Mouse (Mus musculus) lung, postnatal 14 days (tissue): Measurements from ENCODE around the gene Lrmda.

Experiments
- DNase-seq: peaks from one replicate; pipeline ENCODE4 v3.0.0; 2021

The Lrmda gene

DNA sequence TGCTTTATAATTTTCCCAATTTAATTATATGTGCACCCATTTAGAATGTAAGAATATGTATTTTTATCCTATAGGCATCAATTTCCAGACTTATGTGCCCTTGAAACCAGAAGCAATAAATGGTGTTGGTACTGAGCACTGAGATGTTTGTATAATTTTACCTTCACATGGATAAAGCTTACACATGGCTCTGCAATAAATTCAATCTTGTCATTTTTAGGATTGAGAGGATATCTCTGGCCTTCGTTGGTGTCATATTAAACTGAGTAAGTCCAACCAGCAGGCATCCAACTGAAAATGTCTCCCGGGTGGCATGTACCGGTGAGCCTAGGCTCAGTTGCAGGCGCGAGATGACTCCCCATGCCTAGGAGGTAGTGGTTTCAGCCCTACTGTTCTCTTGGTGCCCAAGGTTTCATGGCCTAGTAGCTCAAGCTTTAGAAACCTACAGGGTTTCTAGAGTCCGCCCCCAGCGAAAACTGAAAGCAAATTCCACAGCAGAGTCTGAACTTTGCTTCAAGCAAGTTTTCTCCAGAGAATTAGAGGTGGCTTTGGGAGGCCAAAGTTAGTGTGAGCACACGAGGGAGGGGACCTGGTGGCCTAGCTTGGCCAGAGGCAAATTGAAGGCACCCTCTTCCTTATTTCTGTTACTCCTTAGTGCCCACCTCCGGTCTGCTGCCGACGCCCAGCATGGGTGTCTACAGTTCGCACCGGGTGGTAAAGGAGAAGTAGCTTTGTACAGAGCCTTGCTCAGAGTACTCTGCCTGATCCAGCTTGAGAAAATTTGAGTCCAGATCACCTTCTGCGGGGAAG, 26.1 kb upstream of the Lrmda start:
- peak; percentile 52 for DNase-seq

DNA sequence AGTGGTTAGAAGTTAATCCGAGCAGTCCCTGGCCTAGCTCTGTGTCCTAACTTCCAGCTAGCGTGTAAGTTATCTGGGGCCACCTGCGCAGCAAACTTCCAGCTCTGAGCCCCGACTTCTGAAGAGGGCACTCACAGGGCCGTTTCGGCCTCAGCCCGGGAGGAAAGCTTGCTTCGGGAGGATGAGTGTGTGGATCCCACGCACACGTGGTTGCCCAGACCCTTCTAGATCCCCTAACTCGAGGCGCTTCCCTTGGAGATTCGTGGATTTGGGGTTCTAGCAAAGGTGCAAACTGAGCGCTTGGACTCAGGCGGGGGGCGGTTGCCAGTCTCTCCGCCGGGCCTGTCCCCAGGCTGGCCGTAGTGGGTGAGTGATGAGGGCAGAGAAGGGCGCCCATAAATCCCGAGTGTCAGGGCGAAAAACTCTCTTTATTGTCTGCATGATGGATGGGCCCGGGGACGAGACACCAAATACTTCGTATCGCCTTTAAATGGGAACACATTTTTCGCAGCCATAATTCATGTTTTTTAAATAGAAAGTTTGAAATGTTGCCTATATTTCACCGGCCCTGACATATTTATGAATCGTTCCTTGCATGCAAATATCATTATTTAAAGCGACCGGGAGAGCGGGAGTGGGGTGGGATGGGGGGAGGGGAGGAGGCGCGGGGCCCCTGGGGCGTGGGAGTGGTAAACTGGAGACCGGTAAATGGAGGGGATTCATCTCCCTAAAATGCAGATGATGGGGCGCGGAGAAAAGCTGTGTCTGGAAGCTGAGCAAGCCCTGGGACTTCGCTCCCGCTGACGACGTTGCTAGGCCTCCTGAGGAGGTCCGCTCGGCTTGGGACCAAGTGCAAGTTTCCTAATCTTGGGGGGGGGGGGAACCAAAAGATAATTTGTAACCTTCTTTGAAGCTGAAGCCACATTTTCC, 25.2 kb upstream of the Lrmda start:
- no peak for DNase-seq

DNA sequence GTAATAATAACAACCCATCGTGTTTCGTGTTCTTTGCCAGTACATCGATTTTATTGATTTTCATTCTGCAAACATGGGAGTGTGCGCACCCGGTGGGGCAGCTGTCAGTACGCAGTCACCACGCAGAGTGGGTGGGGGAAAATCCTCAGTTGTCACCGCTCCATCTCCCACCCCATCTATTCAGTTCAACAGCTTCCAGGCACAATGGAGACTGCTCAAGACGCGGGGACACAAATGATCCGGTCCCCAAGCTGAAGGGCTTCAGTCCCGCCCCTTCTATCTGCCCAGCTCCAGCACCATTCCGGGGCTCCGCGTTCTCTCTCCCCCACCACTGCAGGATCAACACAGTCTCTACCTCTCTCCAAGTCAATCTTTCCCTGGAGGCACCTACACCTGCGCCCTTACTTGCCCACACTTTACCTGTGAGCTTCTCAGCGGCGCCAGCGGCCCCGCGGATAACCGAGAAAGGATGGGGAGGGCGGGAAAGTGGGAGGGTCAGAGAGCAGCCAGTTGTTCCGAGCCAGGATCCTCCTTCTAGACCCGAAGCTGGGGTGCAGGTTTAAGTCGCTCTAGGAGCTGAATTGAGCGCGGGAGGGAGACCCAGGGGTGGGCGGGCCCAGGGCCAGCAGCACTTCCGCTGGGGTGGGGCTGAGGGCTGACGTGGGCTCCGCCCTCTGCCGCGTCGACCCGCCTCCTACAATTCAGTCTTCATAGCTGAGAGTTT, 24.3 kb upstream of the Lrmda start:
- DNase-seq = peak; percentile 86

DNA sequence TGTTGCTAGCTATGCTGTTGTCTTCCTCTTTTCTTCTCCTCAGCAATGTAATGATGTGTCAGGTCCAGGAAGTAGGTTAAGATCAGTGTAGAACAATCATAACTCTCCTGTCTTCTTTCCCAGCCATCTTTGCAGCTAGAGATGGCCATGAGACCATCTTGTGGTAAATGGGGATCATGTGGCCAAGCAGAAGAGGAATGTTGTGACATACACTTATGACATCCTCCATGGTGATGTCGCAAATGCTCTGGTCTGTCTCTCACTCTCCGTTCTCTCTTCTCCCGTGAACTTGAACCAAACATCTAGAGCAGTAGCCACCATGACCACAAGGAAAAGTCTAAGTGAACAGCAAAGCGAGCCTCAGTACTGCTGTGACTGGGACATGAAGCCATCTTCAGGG, 19.9 kb upstream of the Lrmda start:
- DNase-seq = no peak

- DNase-seq = no peak
These were observed 16.3 kb upstream of the Lrmda start for GRCm38 (mm10) chr14:22003231-22003630.

GRCm38 (mm10) chr14:22003631-22004030, 15.9 kb upstream of the Lrmda start:
- no peak for DNase-seq

GRCm38 (mm10) chr14:22004943-22005342, 14.6 kb upstream of the Lrmda start:
- no peak for DNase-seq

GRCm38 (mm10) chr14:22007006-22007405, 12.5 kb upstream of the Lrmda start:
- DNase-seq = no peak

DNA sequence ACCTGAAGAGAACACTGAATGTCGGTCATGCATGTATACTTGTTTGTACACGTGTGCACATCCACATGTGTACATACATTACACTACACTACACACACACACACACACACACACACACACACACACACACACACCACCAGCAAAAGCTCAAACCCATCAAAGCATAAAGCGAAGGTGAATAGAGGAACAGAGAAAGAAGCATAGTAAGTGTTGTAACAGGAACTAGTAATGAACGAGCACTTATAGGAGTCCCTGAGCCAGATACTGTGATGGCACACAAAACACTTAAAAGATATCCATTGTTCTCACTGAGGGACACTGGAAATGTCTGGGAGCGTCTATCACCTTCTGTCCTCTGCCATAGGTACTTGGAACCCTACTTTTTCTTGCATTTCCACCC, 5.2 kb upstream of the Lrmda start:
- DNase-seq = no peak

- peak; percentile 50 for DNase-seq
These were observed 4.7 kb upstream of the Lrmda start for GRCm38 (mm10) chr14:22014781-22015180.

- peak; percentile 48 for DNase-seq
These were observed 2.5 kb upstream of the Lrmda start for GRCm38 (mm10) chr14:22017011-22017410.

DNA sequence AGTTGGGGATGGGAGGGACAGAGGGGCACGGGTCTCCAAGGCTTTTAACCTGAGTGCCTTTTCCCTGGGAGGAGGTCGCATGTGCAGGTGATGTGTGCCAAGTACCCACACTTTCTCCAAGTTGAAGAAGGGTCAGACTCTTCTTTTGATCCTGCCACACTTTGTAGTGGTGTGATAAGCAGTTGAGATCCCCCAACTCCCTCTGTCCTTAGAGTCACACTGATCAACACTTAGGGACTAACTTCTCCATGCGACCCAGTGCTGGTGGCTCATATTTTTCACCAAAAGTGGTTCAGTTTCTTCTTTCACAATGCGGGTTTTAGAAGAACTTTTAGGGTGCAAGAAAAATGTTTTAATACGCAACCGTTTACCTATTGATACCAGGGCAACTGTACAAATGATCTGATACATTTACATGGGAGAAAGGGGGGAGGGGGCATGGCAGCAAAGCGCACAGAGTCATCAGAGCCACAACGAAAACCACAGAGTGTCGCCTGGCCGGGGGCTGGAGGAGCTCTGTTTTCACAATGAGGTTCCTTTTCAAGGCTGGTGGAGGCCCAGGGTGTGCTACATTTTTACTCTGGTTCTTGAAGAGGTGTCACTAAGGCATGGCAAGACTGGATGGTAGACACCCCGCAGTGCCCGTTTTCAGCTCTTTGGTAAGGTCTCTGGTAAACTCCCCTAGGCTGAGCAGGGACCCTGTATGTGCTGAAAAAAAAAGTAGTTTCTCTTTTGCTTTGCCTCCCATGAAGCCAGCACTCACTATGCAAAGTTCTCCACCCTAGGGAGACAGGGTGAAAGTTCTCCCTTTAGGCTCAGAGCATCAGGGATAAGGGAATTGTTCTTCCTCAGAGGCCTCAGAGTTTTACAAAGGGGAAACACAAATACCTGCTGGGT, 685 bp downstream of the Lrmda start:
- no peak for DNase-seq

- DNase-seq = peak; percentile 67
These were observed 1.4 kb downstream of the Lrmda start for GRCm38 (mm10) chr14:22020885-22021284.

DNA sequence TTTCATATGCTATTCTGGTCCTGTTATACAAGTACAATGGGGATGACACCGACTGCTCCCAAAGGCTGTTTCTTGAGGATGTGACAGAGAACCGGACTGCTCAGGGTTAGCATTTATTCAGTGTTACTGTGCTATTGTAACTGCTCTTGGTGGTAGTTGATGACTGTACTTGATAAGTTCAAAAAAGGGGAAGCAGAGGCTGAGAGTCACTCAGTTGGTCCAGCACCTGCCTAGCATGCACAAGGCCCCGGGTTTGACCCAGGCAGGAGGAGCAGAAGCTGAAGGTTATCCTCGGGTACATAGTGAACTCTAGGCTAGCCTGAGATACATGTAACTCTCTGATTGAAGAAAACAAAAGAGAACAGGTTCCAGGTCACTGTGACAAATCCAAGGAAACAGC, 4.0 kb downstream of the Lrmda start:
- DNase-seq = no peak

- no peak for DNase-seq
These were observed 16.4 kb downstream of the Lrmda start for GRCm38 (mm10) chr14:22035900-22036299.

GRCm38 (mm10) chr14:22036338-22036737, 16.8 kb downstream of the Lrmda start:
- no peak for DNase-seq

DNA sequence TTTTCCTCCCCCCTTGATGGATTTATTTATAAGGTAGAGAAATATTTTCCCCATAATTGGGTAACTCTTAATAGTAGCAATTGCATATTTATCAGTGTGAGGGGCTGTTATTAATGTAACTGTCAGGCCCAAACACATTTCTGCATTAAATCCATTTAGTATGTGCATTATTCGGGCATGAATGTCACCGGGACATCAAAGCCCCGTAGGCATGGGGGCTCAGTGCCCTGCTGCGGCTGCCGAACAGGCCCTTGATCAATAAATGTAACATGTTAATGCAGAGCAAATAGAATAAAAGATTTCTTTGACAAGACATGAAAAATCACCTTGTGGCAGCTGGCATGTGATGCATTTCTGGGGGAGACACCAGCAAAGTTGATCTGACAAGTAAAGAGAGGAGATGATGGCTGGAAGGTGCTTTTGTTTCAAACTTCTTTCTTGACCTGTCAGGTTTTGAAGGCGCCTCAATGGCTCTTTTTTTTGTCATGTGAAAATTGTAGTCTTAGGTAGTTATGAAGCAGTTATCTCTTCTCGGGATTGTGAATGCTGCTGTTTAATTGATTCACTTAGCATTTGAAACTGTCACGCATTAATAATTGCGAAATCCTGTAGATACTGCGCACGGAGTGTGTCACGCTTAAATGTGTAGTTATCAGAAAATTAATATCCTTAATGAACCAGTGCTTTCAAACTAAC, 17.4 kb downstream of the Lrmda start:
- no peak for DNase-seq

- no peak for DNase-seq
These were observed 18.1 kb downstream of the Lrmda start for GRCm38 (mm10) chr14:22037498-22038131.

DNA sequence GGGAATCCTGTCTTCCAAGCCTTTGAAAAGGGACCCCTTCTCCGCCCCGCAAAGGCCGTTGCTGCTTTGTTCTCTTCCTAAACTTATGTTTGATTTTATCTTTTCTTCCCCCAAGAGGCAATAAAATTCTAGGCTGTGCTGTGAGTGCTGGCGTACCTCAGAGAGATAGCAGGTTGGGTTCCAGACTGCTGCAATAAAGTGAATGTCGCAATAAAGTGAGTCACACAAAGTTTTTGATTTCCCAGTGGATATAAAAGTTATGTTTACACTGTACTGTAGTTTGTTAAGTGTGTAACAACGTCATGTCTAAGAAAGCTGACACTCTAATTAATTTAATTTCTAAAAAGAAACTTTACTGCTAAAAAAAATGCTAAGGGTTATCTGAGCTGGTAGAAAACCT, 22.6 kb downstream of the Lrmda start:
- DNase-seq = no peak

- no peak for DNase-seq
These were observed 23.9 kb downstream of the Lrmda start for GRCm38 (mm10) chr14:22043420-22043819.

- no peak for DNase-seq
These were observed 26.8 kb downstream of the Lrmda start for GRCm38 (mm10) chr14:22046262-22046856.
